Mouse (Mus musculus) neural tube, embryonic 12.5 days (tissue): Measurements from ENCODE around the gene Bmper. TPM values are rescaled to one million over a fixed set of nuclear protein-coding genes. Genes with fewer than 3 reads are reported as not detected.

Experiments used
- ATAC-seq: fragments of 200-750 bp; cut with Nextera tagmentation; 2 replicates; pipeline ENCODE4 v1.8.0; 2017; ENCODE audit warnings: low read depth, mild to moderate bottlenecking, moderate TSS enrichment, moderate library complexity; ENCODE audit not compliant: low FRiP score
- H3K27ac ChIP-seq: fragments of 300-500 bp; sonication (generic); 2 replicates; pipeline ENCODE4 v1.5.1; 2016
- H3K27me3 ChIP-seq: fragments of 300-500 bp; sonication (generic); replicated peaks from 2 replicates; pipeline ENCODE4 v1.6.1; 2016; ENCODE audit warnings: mild to moderate bottlenecking
- H3K36me3 ChIP-seq: fragments of 300-500 bp; sonication (generic); 2 replicates; pipeline ENCODE4 v1.6.1; 2016; ENCODE audit warnings: mild to moderate bottlenecking
- H3K4me1 ChIP-seq: fragments of 300-500 bp; sonication (generic); 2 replicates; pipeline ENCODE4 v1.6.1; 2016
- H3K4me2 ChIP-seq: fragments of 300-500 bp; sonication (generic); replicated peaks from 2 replicates; pipeline ENCODE4 v1.6.1; 2016; ENCODE audit warnings: mild to moderate bottlenecking
- H3K4me3 ChIP-seq: fragments of 300-500 bp; sonication (generic); 2 replicates; pipeline ENCODE4 v1.5.1; 2016
- H3K9ac ChIP-seq: fragments of 300-500 bp; sonication (generic); 2 replicates; pipeline ENCODE4 v1.6.1; 2016; ENCODE audit warnings: mild to moderate bottlenecking
- H3K9me3 ChIP-seq: fragments of 300-500 bp; sonication (generic); 2 replicates; pipeline ENCODE4 v1.6.1; 2016; ENCODE audit warnings: mild to moderate bottlenecking
- WGBS: fragments of 180-500 bp; shearing (Covaris S2); methylation state at CpG from one replicate; pipeline ENCODE4 v1.1.7; 2016; 5-methylcytosine and 5-hydroxymethylcytosine counted together
- polyA plus RNA-seq: library from polyadenylated mRNA; unstranded; fragments of >200 nt; fragmentation: Nextera tagmentation; extraction: Ambion mirVana; gene quantifications from 2 replicates; pipeline ENCODE4 v1.2.1, GENCODE M21; 2016

Gene Bmper
- polyA plus RNA-seq, 1 experiment from 2014 or later = 8.5 TPM

GRCm38 (mm10) chr9:23358108-23358507 lies 135.2 kb downstream of the Bmper start:
- no peak overlapping the region for H3K4me3 ChIP-seq
- H3K27ac ChIP-seq = no peak overlapping the region

DNA sequence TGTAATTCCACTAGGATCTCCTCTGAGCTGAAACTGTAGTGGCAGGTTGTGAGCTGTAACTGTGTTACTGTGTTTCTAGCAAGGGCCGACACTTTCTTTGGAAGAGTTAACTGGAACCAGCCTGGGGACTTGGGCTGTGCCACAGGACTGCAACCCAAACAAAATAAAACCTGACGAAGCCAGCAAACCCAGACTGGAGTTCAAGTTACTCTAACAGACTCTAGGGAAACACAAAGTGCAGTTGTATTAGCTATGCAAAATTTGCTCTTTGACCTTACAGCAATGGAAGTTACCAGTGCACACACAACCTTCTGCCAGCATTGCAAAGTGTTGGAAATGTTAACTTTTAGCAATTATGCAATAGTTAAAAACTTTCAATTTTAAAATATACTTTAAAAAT lies 140.3 kb downstream of the Bmper start:
- H3K4me1 ChIP-seq = no peaks in the 10 kb centered on the region
- no peaks in the 10 kb centered on the region for H3K27me3 ChIP-seq
- H3K27ac ChIP-seq = no peak overlapping the region
- no peaks in the 10 kb centered on the region for H3K36me3 ChIP-seq
- ATAC-seq = no peak
- 80% methylated on average over 2 of the region's 2 CpGs for WGBS
- no peaks in the 10 kb centered on the region for H3K9me3 ChIP-seq
- H3K4me3 ChIP-seq = no peak overlapping the region
- H3K4me2 ChIP-seq = no peak overlapping the region
- no peak overlapping the region for H3K9ac ChIP-seq

More at GRCm38 (mm10) chr9:23358108-23358507, 135.2 kb downstream of the Bmper start:
- Histone ChIP-seq H3K9ac (no peak overlapping the region), H3K27me3 (no peaks in the 10 kb centered on the region), H3K4me1 (no peaks in the 10 kb centered on the region), H3K36me3 (no peaks in the 10 kb centered on the region), H3K9me3 (no peaks in the 10 kb centered on the region), H3K4me2 (no peak overlapping the region)
- WGBS = 93% methylated on average over 2 of the region's 2 CpGs
- ATAC-seq = no peak

- Histone ChIP-seq H3K9me3 (no peaks in the 10 kb centered on the region), H3K4me3 (no peak overlapping the region), H3K9ac (no peak overlapping the region), H3K27ac (no peak overlapping the region), H3K27me3 (no peaks in the 10 kb centered on the region), H3K4me2 (no peak overlapping the region), H3K36me3 (no peaks in the 10 kb centered on the region), H3K4me1 (no peaks in the 10 kb centered on the region)
- ATAC-seq = no peak
- 85% methylated on average over 7 of the region's 7 CpGs for WGBS
These were observed 140.7 kb downstream of the Bmper start for GRCm38 (mm10) chr9:23363540-23363939.

GRCm38 (mm10) chr9:23364047-23364446 lies 141.2 kb downstream of the Bmper start:
- H3K27ac ChIP-seq = no peak overlapping the region
- H3K9me3 ChIP-seq = no peaks in the 10 kb centered on the region
- H3K36me3 ChIP-seq = no peaks in the 10 kb centered on the region
- no peaks in the 10 kb centered on the region for H3K4me1 ChIP-seq
- ATAC-seq = no peak
- no peaks in the 10 kb centered on the region for H3K27me3 ChIP-seq
- H3K4me2 ChIP-seq = no peak overlapping the region
- WGBS = 91% methylated on average over 2 of the region's 2 CpGs
- no peak overlapping the region for H3K4me3 ChIP-seq
- H3K9ac ChIP-seq = no peak overlapping the region

GRCm38 (mm10) chr9:23368124-23368523 lies 145.2 kb downstream of the Bmper start:
- H3K36me3 ChIP-seq = no peaks in the 10 kb centered on the region
- H3K9ac ChIP-seq = no peak overlapping the region
- no peaks in the 10 kb centered on the region for H3K4me1 ChIP-seq
- H3K27ac ChIP-seq = no peak overlapping the region
- H3K27me3 ChIP-seq = no peaks in the 10 kb centered on the region
- H3K4me2 ChIP-seq = no peak overlapping the region
- no peak for ATAC-seq
- no peak overlapping the region for H3K4me3 ChIP-seq
- no peaks in the 10 kb centered on the region for H3K9me3 ChIP-seq

GRCm38 (mm10) chr9:23374789-23375460 lies 152.0 kb downstream of the Bmper start:
- 68% methylated on average over 4 of the region's 4 CpGs for WGBS
- no peaks in the 10 kb centered on the region for H3K9me3 ChIP-seq
- H3K36me3 ChIP-seq = no peaks in the 10 kb centered on the region
- H3K27me3 ChIP-seq = no peaks in the 10 kb centered on the region
- H3K4me3 ChIP-seq = no peak overlapping the region
- no peak for ATAC-seq
- no peak overlapping the region for H3K27ac ChIP-seq
- H3K9ac ChIP-seq = no peak overlapping the region
- no peak overlapping the region for H3K4me2 ChIP-seq
- H3K4me1 ChIP-seq = peaks cover 19% of the 10 kb centered on the region

GRCm38 (mm10) chr9:23377831-23378730 lies 155.2 kb downstream of the Bmper start:
- Histone ChIP-seq H3K9me3 (no peaks in the 10 kb centered on the region), H3K4me2 (no peak overlapping the region), H3K27ac (no peak overlapping the region), H3K4me3 (no peak overlapping the region), H3K4me1 (peaks cover 27% of the 10 kb centered on the region), H3K9ac (no peak overlapping the region), H3K36me3 (no peaks in the 10 kb centered on the region), H3K27me3 (no peaks in the 10 kb centered on the region)
- ATAC-seq = peak; percentile 49
- WGBS = 31% methylated on average over 5 of the region's 5 CpGs

DNA sequence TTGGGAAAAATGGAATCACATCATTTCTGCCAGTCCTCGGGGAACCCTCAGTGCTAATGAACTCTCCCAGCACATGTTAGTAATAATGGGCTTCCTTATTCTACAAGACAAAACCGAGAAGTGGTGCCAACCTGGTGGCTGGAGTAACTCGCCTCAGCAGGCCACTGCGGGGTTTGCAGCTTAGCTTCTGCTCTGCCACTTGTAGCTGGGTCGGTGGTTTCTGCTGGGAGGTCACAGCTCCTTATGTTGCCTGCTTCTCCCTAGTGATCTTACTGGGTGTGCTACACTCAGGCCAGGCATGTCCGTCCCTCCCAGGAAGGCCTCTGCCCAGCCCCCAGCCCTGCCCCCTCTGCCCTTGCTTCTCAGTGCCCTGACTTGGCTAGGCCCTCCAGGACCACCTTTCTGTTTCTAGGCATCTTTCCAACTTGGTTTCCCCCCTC lies 155.9 kb downstream of the Bmper start:
- Histone ChIP-seq H3K4me3 (no peak overlapping the region), H3K9me3 (no peaks in the 10 kb centered on the region), H3K9ac (no peak overlapping the region), H3K27ac (peak overlapping the region; percentile 4; the same call in 1 of the 2 replicates), H3K36me3 (no peaks in the 10 kb centered on the region), H3K4me1 (peaks cover 27% of the 10 kb centered on the region), H3K27me3 (no peaks in the 10 kb centered on the region), H3K4me2 (peak overlapping the region; percentile 12; the same call in 1 of the 2 replicates)
- WGBS = 13% methylated on average over 6 of the region's 6 CpGs
- peak; percentile 82 for ATAC-seq

GRCm38 (mm10) chr9:23380171-23380835 lies 157.4 kb downstream of the Bmper start:
- no peaks in the 10 kb centered on the region for H3K9me3 ChIP-seq
- H3K27me3 ChIP-seq = no peaks in the 10 kb centered on the region
- no peak overlapping the region for H3K4me2 ChIP-seq
- H3K27ac ChIP-seq = no peak overlapping the region
- peak; percentile 30; the same call in 1 of the 2 replicates for ATAC-seq
- no peak overlapping the region for H3K4me3 ChIP-seq
- peaks cover 27% of the 10 kb centered on the region for H3K4me1 ChIP-seq
- H3K36me3 ChIP-seq = no peaks in the 10 kb centered on the region
- WGBS = 28% methylated on average over 5 of the region's 5 CpGs
- H3K9ac ChIP-seq = no peak overlapping the region

DNA sequence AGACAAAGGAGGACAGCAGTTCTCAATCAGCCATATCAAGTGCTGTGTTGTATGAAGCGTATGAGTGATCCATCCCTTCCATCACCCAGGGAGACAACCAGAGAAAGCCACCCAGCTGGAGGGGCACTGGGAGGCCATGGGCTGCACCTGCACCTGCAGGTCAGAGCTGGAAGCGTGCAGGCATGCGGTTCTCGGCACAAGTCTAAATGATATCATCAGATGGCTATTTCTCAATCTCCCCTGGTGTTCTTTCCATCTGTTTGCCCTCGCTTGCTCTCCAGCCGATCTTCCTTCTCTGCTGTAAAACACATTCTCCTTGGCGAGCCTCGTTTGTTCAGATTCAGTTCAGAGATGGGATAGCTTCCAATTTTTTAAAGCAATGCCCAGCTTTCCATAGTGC lies 160.4 kb downstream of the Bmper start:
- no peak overlapping the region for H3K4me2 ChIP-seq
- no peak overlapping the region for H3K27ac ChIP-seq
- H3K9me3 ChIP-seq = no peaks in the 10 kb centered on the region
- WGBS = 75% methylated on average over 8 of the region's 8 CpGs
- no peaks in the 10 kb centered on the region for H3K27me3 ChIP-seq
- H3K9ac ChIP-seq = no peak overlapping the region
- ATAC-seq = no peak
- H3K4me3 ChIP-seq = no peak overlapping the region
- H3K36me3 ChIP-seq = no peaks in the 10 kb centered on the region
- H3K4me1 ChIP-seq = peaks cover 22% of the 10 kb centered on the region

DNA sequence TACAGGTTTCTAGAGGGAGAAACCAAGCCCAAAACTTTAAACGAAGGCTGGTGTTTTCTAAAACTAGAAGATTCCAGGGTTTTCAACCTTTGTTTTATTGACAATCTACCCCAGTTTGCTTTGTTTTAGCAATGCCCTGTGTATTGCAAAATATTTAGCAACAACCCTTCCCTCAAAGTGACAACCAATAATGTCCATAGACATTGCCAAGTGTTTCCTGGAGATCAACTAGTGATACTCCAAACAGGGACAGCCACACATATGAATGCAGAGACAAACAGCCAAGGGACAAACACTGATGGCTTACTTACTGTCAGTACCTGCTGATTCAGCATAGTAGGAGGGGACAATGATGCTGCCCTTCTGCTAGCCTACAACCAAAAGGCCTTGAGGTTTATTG lies 161.0 kb downstream of the Bmper start:
- WGBS = 98% methylated on average over 1 of the region's 1 CpGs
- Histone ChIP-seq H3K27ac (no peak overlapping the region), H3K4me1 (peaks cover 18% of the 10 kb centered on the region), H3K9ac (no peak overlapping the region), H3K36me3 (no peaks in the 10 kb centered on the region), H3K9me3 (no peaks in the 10 kb centered on the region), H3K27me3 (no peaks in the 10 kb centered on the region), H3K4me2 (no peak overlapping the region), H3K4me3 (no peak overlapping the region)
- ATAC-seq = no peak

DNA sequence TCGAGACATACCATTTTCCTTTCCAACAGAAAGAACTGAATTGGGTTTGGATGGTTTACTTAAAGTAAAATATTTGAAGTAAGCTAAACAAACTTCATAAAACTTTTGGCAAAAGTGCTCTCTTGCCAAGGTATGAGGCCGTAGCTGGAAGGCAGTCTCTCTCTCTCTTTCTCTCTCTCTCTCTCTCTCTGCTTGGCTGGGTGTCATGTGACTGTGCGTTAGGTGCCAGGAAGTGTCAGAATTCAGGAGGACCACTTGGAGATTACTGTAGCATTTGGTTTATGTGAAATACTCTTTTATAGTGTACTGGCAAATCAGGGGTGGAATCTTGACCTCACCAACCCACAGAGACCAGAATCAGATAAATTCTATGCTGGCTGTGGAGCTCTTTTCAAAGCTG lies 162.0 kb downstream of the Bmper start:
- Histone ChIP-seq H3K4me3 (no peak overlapping the region), H3K27me3 (no peaks in the 10 kb centered on the region), H3K9ac (no peak overlapping the region), H3K4me2 (no peak overlapping the region), H3K9me3 (no peaks in the 10 kb centered on the region), H3K27ac (no peak overlapping the region), H3K36me3 (no peaks in the 10 kb centered on the region), H3K4me1 (peaks cover 9% of the 10 kb centered on the region; the same call in 1 of the 2 replicates)
- WGBS = 88% methylated on average over 3 of the region's 3 CpGs
- no peak for ATAC-seq
